Mouse (Mus musculus) stomach, embryonic 16.5 days (tissue): ENCODE data around the gene Ncs1. TPM values are rescaled to one million over a fixed set of nuclear protein-coding genes. Genes with fewer than 3 reads are reported as not detected.

Experiments used
- ATAC-seq: fragments of 200-750 bp; cut with Nextera tagmentation; 2 replicates; pipeline ENCODE4 v1.8.0; 2017; ENCODE audit warnings: moderate number of reproducible peaks, moderate TSS enrichment; ENCODE audit not compliant: insufficient read depth, low FRiP score
- H3K27ac ChIP-seq: fragments of 300-500 bp; sonication (generic); 2 replicates; pipeline ENCODE4 v1.5.1; 2014; ENCODE audit warnings: low read length
- H3K27me3 ChIP-seq: fragments of 300-500 bp; sonication (generic); 2 replicates; pipeline ENCODE4 v1.6.1; 2014; ENCODE audit warnings: low read length, control low read depth, mixed read lengths; ENCODE audit not compliant: control insufficient read depth, insufficient read depth
- H3K36me3 ChIP-seq: fragments of 300-500 bp; sonication (generic); 2 replicates; pipeline ENCODE4 v1.6.1; 2014; ENCODE audit warnings: low read length; ENCODE audit not compliant: control insufficient read depth, insufficient read depth
- H3K4me1 ChIP-seq: fragments of 300-500 bp; sonication (generic); 2 replicates; pipeline ENCODE4 v1.6.1; 2014; ENCODE audit warnings: low read length, control low read depth, mixed read lengths; ENCODE audit not compliant: control insufficient read depth, insufficient read depth
- H3K4me2 ChIP-seq: fragments of 300-500 bp; sonication (generic); 2 replicates; pipeline ENCODE4 v1.6.1; 2014; ENCODE audit warnings: low read depth, low read length, mixed read lengths
- H3K4me3 ChIP-seq: fragments of 300-500 bp; sonication (generic); replicated peaks from 2 replicates; pipeline ENCODE4 v1.5.1; 2014; ENCODE audit warnings: mild to moderate bottlenecking, low read length
- H3K9ac ChIP-seq: fragments of 300-500 bp; sonication (generic); 2 replicates; pipeline ENCODE4 v1.6.1; 2014; ENCODE audit warnings: low read length
- H3K9me3 ChIP-seq: fragments of 300-500 bp; sonication (generic); replicated peaks from 2 replicates; pipeline ENCODE4 v1.6.1; 2016; ENCODE audit warnings: low read length, control low read depth; ENCODE audit not compliant: control insufficient read depth
- WGBS: fragments of 180-500 bp; shearing (Covaris S2); extraction: QIAGEN DNeasy Blood & Tissue Kit; methylation state at CpG from one replicate; pipeline ENCODE4 v1.1.7; 2014; 5-methylcytosine and 5-hydroxymethylcytosine counted together
- polyA plus RNA-seq: library from polyadenylated mRNA; unstranded; fragments of >200 nt; fragmentation: Nextera tagmentation; extraction: Ambion mirVana; gene quantifications from 2 replicates; pipeline ENCODE4 v1.2.1, GENCODE M21; 2015

The Ncs1 gene
- polyA plus RNA-seq, 1 experiment from 2014 or later = 22.2 TPM

DNA sequence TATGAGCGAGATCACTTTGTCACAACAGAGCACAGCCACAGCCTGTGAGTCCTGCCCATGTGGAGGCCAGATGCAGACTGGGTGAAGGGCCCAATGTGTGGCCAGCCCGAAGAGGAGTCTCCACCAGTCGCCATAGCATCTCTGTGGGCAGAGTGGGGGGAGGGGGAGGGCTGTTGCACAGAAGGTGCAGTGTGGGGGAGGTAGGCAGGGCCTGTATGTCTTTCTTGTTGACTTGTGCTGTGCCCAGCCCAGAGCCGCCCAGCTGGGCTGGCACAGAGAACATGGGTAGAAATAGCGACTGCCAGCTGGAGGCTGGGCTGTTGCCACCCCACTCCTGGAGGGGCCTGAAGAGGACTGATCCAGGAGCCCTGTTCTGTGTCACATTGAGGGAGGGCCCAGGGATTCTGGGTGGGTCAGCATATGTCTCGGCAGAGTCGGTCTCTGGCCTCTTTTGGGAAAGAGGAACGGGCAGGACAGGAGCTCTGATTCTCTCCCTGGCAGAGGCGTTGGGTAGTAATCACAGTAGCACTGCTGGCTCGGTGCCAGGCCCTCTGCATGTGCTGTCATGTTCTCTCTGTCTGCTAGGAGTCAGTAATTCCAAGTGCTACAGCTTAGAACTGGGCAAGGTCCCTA lies 18.2 kb downstream of the Ncs1 start:
- Histone ChIP-seq H3K9me3 (no peaks in the 10 kb centered on the region), H3K36me3 (no peaks in the 10 kb centered on the region), H3K9ac (peak overlapping the region; percentile 44), H3K4me2 (peak overlapping the region; percentile 32; the same call in 1 of the 2 replicates), H3K4me1 (peaks cover 42% of the 10 kb centered on the region), H3K27ac (peak overlapping the region; percentile 84), H3K4me3 (no peak overlapping the region), H3K27me3 (no peaks in the 10 kb centered on the region)
- 37% methylated on average over 10 of the region's 10 CpGs for WGBS
- peak; percentile 39 for ATAC-seq

DNA sequence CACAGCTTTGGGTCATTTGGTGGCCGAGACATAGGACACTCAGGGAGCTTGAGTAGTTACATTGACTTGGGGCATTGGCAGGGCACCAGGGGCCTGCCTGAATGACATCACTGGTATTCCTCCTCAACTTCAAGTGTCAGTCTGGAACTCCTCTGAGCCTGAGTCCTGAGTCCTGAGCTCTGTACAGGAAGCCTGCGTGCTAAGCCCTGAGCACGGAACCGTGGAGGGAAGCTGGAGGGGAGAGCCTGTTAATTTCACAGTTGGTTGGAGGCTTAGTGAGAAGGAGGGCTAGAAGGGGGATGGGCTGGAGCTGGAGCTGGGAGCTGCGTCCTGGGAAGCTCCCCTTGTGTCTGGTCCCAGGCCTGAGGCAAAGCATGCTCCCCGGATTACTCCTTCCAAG lies 21.8 kb downstream of the Ncs1 start:
- Histone ChIP-seq H3K36me3 (no peaks in the 10 kb centered on the region), H3K27me3 (no peaks in the 10 kb centered on the region), H3K9me3 (no peaks in the 10 kb centered on the region), H3K4me2 (no peak overlapping the region), H3K27ac (no peak overlapping the region), H3K9ac (no peak overlapping the region), H3K4me3 (no peak overlapping the region), H3K4me1 (peaks cover 34% of the 10 kb centered on the region)
- 63% methylated on average over 6 of the region's 6 CpGs for whole genome bisulfite sequencing
- ATAC-seq = no peak

DNA sequence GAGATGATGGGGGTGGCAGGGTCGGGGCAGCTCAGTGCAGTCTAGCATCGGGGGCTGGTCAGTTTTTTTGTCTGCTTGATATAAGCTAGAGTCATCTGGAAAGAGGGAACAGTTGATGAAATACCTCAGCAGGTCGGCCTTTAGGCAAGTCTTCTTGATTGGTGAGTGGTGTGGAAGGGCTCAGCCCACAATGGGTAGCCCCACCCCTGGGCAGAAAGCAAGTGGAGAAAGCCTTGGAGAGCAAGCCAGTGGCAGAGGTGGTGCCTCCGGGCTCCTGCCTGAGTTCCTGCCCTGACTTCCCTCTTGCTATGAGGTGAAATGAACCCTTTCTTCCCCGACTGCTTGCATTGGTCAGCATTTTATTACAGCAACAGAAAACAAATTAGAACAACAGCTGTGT lies 23.0 kb downstream of the Ncs1 start:
- Histone ChIP-seq H3K9me3 (no peaks in the 10 kb centered on the region), H3K4me1 (peaks cover 23% of the 10 kb centered on the region), H3K27ac (no peak overlapping the region), H3K4me3 (no peak overlapping the region), H3K27me3 (no peaks in the 10 kb centered on the region), H3K4me2 (no peak overlapping the region), H3K36me3 (no peaks in the 10 kb centered on the region), H3K9ac (no peak overlapping the region)
- 55% methylated on average over 5 of the region's 5 CpGs for WGBS
- no peak for ATAC-seq

DNA sequence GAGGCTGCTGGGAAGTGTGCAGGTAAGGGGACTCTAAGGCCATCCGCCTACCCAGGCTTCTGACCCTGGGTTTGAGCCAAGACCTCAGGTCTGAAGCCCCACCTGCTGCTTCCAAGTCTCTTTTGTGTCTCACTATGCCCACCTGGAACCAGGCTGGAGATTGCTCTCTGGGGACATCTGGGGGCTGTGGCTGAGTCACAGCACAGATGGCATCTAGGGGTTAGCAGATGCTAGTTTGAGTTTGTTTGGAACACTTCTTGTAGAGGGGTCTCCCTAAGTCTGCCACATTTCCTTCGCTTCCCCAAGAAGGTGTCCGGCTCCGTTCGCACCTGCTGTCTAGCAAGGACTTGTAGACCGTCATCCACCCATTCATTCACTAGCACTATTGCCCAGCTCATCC lies 23.6 kb downstream of the Ncs1 start:
- 95% methylated on average over 6 of the region's 6 CpGs for WGBS
- Histone ChIP-seq H3K9me3 (no peaks in the 10 kb centered on the region), H3K27me3 (no peaks in the 10 kb centered on the region), H3K9ac (no peak overlapping the region), H3K4me1 (peaks cover 18% of the 10 kb centered on the region), H3K4me2 (no peak overlapping the region), H3K4me3 (no peak overlapping the region), H3K36me3 (no peaks in the 10 kb centered on the region), H3K27ac (no peak overlapping the region)
- no peak for ATAC-seq

DNA sequence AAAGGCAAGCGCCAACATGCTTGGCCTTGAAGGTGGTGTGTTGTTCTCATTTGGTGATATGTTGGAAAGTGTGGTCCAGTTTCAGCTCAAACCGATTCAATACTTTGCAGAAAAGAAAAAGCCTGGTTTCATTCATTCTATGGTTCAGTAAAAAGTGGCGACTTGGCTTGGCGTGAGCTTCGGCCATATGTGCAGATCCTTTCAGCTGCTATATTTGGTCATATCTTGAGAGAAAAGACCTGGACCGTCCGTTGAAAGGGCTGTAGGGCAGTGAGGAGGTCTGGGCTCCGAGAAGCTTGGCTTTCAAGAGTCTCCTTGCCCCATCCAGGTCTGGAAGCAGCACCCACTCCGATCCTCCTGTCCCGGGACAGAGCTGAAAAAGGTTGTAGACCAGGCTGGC lies 24.2 kb downstream of the Ncs1 start:
- Histone ChIP-seq H3K27me3 (no peaks in the 10 kb centered on the region), H3K4me3 (no peak overlapping the region), H3K4me1 (peaks cover 11% of the 10 kb centered on the region; the same call in 1 of the 2 replicates), H3K4me2 (no peak overlapping the region), H3K9ac (no peak overlapping the region), H3K9me3 (no peaks in the 10 kb centered on the region), H3K36me3 (no peaks in the 10 kb centered on the region), H3K27ac (no peak overlapping the region)
- WGBS = 94% methylated on average over 10 of the region's 10 CpGs
- ATAC-seq = no peak

DNA sequence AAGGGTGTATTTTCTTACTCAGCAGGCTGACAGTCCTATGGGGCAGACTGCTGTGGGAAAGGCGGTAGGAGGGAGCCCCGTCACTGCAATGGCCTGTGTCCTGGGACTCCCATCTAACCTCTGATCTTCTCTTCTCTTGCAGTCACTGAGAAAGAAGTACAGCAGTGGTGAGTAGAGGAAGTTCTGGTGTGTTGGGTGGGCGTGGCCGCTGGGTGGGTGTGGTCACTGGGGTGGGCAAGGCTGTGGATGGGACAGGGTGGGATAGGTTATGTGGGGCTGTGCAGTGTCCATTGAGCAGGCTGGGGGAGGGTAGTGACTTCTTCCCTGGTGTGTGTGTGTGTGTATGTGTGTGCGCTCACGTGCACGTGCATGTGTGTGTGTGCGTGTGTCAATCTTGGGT lies 24.8 kb downstream of the Ncs1 start:
- Histone ChIP-seq H3K4me3 (no peak overlapping the region), H3K9me3 (no peaks in the 10 kb centered on the region), H3K4me2 (no peak overlapping the region), H3K27me3 (no peaks in the 10 kb centered on the region), H3K9ac (no peak overlapping the region), H3K4me1 (peaks cover 5% of the 10 kb centered on the region; the same call in 1 of the 2 replicates), H3K36me3 (no peaks in the 10 kb centered on the region), H3K27ac (no peak overlapping the region)
- 94% methylated on average over 8 of the region's 8 CpGs for WGBS
- ATAC-seq = no peak

DNA sequence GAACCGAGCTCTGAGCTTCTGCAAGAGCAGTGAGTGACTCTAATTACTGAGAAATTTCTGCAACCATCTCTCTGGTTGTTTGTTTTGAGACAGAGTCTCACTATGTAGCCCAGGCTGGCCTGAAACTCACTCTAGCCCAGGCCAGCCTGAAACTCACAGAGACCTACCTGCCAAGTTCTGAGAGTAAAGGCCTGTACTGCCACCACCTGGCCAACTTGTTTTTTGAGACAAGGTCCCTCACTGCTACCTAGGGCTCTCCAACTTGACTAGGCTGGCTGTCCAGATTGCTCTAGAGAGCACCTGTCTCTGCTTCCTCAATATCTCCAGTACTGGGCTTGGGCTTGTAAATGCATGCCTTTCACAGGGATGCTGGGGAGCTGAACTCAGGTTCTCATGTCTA lies 25.4 kb downstream of the Ncs1 start:
- 89% methylated on average over 1 of the region's 1 CpGs for whole genome bisulfite sequencing
- H3K9ac ChIP-seq = no peak overlapping the region
- H3K9me3 ChIP-seq = no peaks in the 10 kb centered on the region
- H3K4me2 ChIP-seq = no peak overlapping the region
- H3K36me3 ChIP-seq = no peaks in the 10 kb centered on the region
- no peak for ATAC-seq
- H3K4me3 ChIP-seq = no peak overlapping the region
- no peaks in the 10 kb centered on the region for H3K27me3 ChIP-seq
- 0 out of 2 replicates have a peak, but pooled peaks cover under 1% of the 10 kb centered on the region for H3K4me1 ChIP-seq
- no peak overlapping the region for H3K27ac ChIP-seq

DNA sequence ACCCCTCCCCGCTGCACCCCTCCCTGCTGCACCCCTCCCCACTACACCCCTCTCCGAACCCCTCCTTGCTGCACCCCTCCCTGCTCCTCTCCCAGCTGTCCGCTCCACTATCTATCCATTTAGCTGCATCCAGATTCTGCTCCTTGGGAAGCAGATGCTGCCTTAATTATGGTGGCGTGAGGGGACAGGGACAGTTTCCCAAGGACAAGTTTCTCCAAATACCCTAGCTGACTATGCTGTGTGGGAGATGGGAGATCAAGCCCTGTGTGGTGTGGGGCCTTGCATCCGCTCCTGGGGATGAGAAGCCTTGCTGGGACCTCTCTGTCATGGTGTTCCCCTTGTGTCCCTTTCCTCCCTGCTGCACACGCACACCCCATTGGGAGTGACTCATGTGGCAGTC lies 29.4 kb downstream of the Ncs1 start:
- ATAC-seq = no peak
- Histone ChIP-seq H3K27ac (no peak overlapping the region), H3K4me1 (no peaks in the 10 kb centered on the region), H3K27me3 (no peaks in the 10 kb centered on the region), H3K4me3 (no peak overlapping the region), H3K36me3 (no peaks in the 10 kb centered on the region), H3K4me2 (no peak overlapping the region), H3K9ac (no peak overlapping the region), H3K9me3 (no peaks in the 10 kb centered on the region)
- WGBS = 88% methylated on average over 6 of the region's 6 CpGs

DNA sequence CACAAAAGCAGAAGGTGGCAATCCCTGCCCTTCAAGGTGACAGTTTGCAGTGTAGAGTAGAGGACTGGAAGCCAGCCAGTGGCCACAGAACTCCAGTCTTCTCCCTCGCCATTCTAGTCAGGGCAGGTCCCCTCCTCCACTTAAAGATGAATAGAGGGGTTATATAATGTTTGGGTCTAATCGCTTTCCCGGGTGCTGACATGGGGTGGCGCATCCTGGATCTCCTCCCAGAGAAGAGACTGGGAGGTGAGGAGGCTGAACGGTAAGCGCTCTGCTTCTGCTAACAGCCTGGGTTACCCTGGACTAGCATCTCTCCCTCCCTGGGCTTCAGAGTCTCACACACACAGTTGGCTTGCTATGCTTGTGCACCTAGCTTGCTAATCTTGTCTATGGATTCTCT lies 32.2 kb downstream of the Ncs1 start:
- no peak for ATAC-seq
- no peak overlapping the region for H3K4me3 ChIP-seq
- H3K27me3 ChIP-seq = no peaks in the 10 kb centered on the region

More for the DNA sequence above, 32.2 kb downstream of the Ncs1 start:
- Histone ChIP-seq H3K9ac (no peak overlapping the region), H3K36me3 (no peaks in the 10 kb centered on the region), H3K4me2 (no peak overlapping the region), H3K4me1 (no peaks in the 10 kb centered on the region), H3K9me3 (no peaks in the 10 kb centered on the region), H3K27ac (no peak overlapping the region)
- WGBS = 69% methylated on average over 6 of the region's 6 CpGs
